Mouse (Mus musculus): ENCODE results near the gene Flt3l. TPM values are rescaled to one million over a fixed set of nuclear protein-coding genes. Genes with fewer than 3 reads are reported as not detected.
"Not testable (repeated sequence)": the region's sequence is repeated elsewhere in the genome, so short reads cannot be mapped to it uniquely, and the experiment has no call there.

Flt3l gene
- total RNA-seq, 2 experiments from 2014 or later: 2.7 to 3.3 TPM

- intact Hi-C loops (cut with DNase I): loop anchor here (5.0 kb wide), 1 partner anchor 47 kb away; no protein-coding TSS in a partner anchor
- DNase-seq (ENCODE audit: extremely low spot score in 1 of 2, low spot score in 2 of 2): peak in 1 of 2 experiments; percentile 64
Observed at GRCm38 (mm10) chr7:45129318-45129717, 6.9 kb downstream of the Flt3l start.

GRCm38 (mm10) chr7:45128624-45129246, 7.5 kb downstream of the Flt3l start, which contains the start of gene Rpl13a:
Gene Rpl13a (minus strand): TSS chr7:45128761.
- peak; percentile 99 for DNase-seq (ENCODE audit: extremely low spot score in 1 of 2, low spot score in 2 of 2)
- intact Hi-C loops (cut with DNase I): loop anchor here (5.0 kb wide), 1 partner anchor 46 kb away; no protein-coding TSS in a partner anchor

DNA sequence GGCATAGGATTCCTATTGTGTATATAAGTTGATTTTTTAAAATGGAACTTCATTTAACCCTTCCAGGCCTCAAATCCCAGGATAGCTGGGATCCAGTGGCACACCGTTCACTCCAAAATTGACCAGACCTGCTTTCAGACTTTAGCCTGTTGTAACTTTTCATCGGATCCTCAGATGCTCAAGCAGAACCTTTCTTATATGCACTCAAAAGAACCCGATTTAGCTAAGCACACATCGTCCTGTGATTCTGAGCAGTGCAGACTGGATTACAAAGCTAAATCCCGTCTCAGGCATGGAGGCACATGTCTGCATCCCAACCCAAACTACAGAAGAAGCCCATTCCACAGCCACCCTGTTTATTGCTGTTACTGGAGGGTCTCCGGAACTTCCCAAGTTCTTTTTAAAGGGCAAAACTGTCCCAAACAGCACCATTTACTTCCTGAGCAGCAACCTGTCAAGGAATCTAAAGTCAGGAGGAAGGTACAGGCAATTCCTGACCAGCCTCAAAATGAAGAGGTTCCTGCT, 8.5 kb downstream of the Flt3l start:
- DNase-seq (ENCODE audit: extremely low spot score in 1 of 2, low spot score in 2 of 2): no peak
- intact Hi-C loops (cut with DNase I): loop anchor here (5.0 kb wide), 1 partner anchor 45 kb away; no protein-coding TSS in a partner anchor

DNA sequence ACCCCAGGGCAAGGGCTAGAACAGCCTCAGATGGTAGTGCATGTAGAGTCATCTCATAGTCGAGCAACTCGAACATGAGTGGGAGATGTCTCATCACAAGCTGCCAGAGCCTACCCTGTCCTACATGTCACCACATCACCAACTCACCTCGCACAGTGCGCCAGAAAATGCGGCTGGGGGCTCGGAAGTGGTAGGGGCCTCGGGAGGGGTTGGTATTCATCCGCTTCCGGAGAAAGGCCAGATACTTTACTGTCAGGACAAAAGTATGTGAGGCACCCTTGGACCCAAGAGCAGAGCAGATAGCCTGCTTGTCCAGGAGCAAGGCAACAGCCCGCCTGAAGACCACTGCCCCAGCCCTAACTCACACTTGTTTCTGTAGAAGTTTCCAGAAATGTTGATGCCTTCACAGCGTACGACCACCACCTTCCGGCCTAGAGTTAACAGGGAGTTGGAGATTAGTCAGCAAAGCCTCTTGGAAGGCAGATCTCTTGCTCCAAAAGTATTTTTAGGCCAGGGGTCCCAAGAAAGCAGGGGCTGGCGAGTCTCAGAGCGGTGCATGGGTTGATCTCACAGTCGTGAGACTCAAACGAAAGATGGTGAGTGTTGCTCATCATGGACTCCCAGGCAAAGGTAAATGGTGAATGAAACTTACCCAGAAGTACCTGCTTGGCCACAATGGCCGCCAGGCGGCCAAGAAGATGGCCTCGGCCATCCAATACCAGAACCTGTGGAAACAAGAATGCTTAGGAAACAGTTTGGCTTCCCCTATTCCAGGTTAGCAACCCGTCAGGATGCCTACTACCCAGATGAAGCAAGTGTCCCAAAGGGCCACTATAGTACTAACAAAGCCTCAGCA, 9.2 kb downstream of the Flt3l start:
- intact Hi-C loops (cut with DNase I): loop anchor here (5.0 kb wide), 1 partner anchor 45 kb away; no protein-coding TSS in a partner anchor
- no peak for DNase-seq (ENCODE audit: extremely low spot score in 1 of 2, low spot score in 2 of 2)

- intact Hi-C loops (cut with DNase I): loop anchor here (5.0 kb wide), 1 partner anchor 44 kb away; no protein-coding TSS in a partner anchor
- DNase-seq (ENCODE audit: extremely low spot score in 1 of 2, low spot score in 2 of 2): no peak
Observed at GRCm38 (mm10) chr7:45126147-45126843, 9.9 kb downstream of the Flt3l start.

DNA sequence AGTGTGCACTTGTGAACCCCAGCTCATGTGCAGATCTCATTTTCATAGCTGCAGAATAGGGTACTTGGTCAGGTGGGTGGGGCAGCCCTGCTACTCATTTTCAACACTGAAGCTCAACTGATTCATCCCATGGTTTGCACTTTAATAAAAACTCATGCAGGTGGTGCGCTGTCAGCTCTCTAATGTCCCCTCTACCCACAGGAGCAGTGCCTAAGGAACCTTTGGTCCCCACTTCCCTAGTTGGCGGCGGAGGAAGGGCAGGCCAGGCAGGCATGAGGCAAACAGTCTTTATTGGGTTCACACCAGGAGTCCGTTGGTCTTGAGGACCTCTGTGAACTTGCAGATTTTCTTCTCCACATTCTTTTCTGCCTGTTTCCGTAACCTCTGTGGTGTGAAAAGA, 10.6 kb downstream of the Flt3l start:
- intact Hi-C loops (cut with DNase I): loop anchor here (5.0 kb wide), 1 partner anchor 43 kb away; no protein-coding TSS in a partner anchor
- DNase-seq (ENCODE audit: extremely low spot score in 1 of 2, low spot score in 2 of 2): not testable (repeated sequence)

DNA sequence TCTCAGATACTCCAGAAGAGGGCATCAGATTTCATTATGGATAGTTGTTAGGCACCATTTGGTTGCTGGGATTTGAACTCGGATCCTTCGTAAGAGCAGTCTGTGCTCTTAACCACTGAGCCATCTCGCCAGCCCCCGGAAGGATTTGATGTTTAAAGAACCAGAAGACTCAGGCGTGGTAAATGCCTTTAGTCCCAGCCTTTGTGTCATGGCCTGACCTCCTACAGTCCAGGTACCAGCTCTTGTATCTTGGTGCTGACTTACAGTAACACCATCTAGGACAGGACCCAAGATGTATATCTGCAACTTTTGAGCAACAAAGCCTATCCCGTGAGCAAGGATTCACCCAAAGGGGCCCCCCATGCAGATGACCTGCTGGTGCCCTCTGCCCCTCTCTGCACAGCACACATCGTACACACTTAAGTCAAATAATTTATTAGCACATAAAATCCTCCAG, 11.1 kb downstream of the Flt3l start:
- no peak for DNase-seq (ENCODE audit: extremely low spot score in 1 of 2, low spot score in 2 of 2)
- intact Hi-C loops (cut with DNase I): loop anchor here (5.0 kb wide), 1 partner anchor 43 kb away; no protein-coding TSS in a partner anchor

DNA sequence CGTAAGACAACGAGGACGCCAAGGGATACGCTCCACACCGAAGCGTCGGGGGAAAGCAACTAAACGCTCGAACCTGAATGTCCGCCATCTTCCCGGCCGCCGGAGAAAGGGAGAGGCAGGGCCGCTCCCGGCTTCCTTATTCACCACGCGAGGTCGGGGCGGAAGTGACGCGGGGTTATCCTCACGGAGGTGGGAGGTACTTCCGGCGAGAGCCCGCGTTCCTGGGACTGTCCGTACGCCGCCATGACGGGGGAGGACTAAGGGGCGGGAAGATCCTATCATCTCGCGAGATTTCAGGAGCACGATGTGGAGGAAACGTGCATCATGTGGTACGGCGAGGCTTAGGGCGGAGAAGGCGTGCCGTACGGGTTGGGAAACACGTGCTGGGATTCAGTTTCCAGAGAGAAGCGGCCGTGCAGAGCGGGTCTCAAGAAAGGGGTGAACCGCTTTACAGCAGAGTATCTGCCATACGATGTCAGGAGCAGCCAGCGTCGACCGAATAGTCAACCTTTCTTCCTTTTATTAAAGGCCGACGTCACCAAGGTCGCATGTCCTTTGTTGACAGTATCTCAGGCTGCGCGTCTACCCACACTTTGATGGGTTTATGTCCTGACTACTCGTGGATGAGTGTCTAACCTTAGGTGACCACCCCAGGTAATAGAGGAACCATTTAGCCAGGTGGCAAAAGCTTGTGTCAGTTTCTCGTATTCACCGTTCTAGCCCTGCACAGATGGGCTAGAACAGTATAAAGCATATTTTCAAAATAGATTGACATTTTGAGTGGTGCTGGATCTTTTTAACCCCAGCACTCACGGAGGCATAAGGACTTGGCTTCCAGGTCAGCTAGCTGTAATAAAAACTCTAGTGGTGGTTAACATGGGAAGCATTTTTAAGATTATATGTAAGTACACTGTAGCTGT, 11.7 kb downstream of the Flt3l start, which contains the start of gene Rps11:
Gene Rps11 (minus strand): TSS at position 216 of the 920 bp plus-strand sequence.
- intact Hi-C loops (cut with DNase I): loop anchor here (5.0 kb wide), 1 partner anchor 42 kb away; no protein-coding TSS in a partner anchor

DNA sequence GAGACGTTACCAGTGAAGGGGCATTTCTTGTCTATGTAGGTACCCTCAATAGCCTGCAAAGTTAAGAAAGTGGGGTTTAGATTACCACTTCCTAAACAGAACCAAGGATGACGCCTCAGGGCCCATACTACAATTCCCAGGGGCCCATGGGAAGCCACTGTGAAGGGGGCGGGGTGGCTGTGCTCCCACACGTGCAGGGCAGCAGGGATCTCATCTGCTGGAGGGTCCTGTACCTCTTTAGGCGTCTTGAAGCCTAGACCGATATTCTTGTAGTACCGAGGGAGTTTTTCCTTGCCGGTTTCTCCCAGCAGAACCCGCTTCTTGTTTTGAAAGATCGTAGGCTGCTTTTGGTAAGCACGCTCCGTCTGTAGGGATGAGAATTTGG, 13.1 kb downstream of the Flt3l start:
- intact Hi-C loops (cut with DNase I): no loop called here
- DNase-seq (ENCODE audit: extremely low spot score in 1 of 2, low spot score in 2 of 2): peak in 1 of 2 experiments; percentile 72

More for the DNA sequence above, 11.7 kb downstream of the Flt3l start, which contains the start of gene Rps11:
- peak; percentile 99 for DNase-seq (ENCODE audit: extremely low spot score in 1 of 2, low spot score in 2 of 2)

- intact Hi-C loops (cut with DNase I): no loop called here
- DNase-seq (ENCODE audit: extremely low spot score in 1 of 2, low spot score in 2 of 2): no peak
Observed at GRCm38 (mm10) chr7:45122561-45123185, 13.6 kb downstream of the Flt3l start.

DNA sequence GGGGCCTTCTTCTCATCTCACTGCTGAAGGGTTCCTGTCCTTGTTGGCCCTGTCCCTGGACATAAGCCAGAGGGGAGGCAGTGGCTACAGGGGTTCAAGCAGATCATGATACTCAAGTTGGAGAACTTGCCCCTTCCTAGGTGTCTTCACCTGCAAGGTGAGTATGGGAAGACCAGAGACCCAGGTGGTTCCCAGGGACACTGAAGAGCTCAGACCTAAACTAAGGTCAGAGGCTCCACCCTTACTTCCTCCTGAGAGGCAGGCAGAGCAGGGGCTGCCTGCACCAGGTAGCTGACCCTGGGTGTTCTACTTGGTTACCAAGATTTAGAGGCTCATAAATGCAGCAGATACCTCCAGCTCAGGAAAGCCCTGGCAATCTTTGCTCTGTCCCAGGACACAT, 14.3 kb downstream of the Flt3l start:
- intact Hi-C loops (cut with DNase I): no loop called here
- no peak for DNase-seq (ENCODE audit: extremely low spot score in 1 of 2, low spot score in 2 of 2)

DNA sequence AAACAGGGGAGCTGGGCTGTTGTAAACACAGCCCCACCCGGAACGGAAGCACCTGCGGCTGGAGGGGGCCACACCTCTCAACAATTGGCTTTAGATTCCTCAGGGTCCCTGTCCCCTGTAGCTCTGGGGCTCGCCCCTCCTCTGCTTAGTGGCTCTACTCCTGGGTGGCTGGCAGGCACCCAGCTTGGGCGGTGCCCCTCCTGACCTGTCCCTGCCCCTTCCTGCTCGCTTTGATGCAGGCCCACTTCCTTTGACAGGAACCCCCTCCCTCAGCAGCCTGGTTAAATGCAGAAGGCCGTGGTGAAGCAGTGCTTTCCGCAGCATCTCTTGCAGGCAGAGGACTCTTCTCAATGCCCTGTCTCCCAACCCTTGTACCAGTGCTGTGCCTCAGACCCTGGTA, 14.8 kb downstream of the Flt3l start:
- intact Hi-C loops (cut with DNase I): no loop called here
- DNase-seq (ENCODE audit: extremely low spot score in 1 of 2, low spot score in 2 of 2): peak in 1 of 2 experiments; percentile 89

- no peak for DNase-seq (ENCODE audit: extremely low spot score in 1 of 2, low spot score in 2 of 2)
- intact Hi-C loops (cut with DNase I): no loop called here
Observed at GRCm38 (mm10) chr7:45119780-45120709, 16.2 kb downstream of the Flt3l start.

DNA sequence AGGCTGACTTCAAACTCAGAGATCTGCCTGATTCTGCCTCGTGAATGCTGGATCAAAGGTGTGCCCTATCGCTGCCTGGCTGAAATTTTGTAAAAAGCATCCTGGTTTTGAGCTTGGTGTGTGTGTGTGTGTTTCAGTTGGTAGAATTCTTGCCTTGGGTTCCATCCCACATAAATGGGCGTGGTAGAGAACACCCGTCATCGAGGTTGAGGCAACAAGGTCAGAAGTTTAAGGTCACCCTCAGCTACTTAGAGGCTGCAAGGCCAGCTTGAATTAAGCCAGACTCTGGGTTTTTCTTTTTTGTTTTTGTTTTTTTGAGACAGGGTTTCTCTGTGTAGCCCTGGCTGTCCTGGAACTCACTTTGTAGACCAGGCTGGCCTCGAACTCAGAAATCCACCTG, 17.9 kb downstream of the Flt3l start:
- intact Hi-C loops (cut with DNase I): no loop called here
- no peak for DNase-seq (ENCODE audit: extremely low spot score in 1 of 2, low spot score in 2 of 2)

DNA sequence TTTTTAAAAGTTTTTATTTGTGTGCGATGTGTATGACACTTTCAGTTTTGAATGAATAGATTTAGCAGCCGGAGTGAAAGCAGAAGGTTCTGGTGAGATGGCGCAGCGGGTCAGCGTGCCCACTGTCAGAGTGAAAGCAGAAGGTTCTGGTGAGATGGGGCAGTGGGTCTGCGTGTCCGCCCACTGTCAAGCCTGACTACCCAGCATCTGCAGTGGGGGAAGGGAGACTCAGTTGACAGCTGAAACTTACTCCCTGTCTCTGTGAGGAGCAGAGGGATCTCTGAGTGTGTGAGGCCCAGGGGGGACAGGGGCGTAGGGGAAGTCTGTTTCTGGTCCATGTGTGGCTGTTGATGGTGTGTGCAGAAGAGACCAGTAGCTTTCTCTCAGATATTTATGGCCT, 18.7 kb downstream of the Flt3l start:
- no peak for DNase-seq (ENCODE audit: extremely low spot score in 1 of 2, low spot score in 2 of 2)
- intact Hi-C loops (cut with DNase I): no loop called here

- DNase-seq (ENCODE audit: extremely low spot score in 1 of 2, low spot score in 2 of 2): no peak
- intact Hi-C loops (cut with DNase I): no loop called here
Observed at GRCm38 (mm10) chr7:45113476-45113875, 22.8 kb downstream of the Flt3l start.

Data from left cerebral cortex, postnatal 10 days (tissue).